Mouse (Mus musculus): Measurements from ENCODE around the gene Slc35f4.
"Not testable (repeated sequence)": the region's sequence is repeated elsewhere in the genome, so short reads cannot be mapped to it uniquely, and the experiment has no call there.

Slc35f4 gene

DNA sequence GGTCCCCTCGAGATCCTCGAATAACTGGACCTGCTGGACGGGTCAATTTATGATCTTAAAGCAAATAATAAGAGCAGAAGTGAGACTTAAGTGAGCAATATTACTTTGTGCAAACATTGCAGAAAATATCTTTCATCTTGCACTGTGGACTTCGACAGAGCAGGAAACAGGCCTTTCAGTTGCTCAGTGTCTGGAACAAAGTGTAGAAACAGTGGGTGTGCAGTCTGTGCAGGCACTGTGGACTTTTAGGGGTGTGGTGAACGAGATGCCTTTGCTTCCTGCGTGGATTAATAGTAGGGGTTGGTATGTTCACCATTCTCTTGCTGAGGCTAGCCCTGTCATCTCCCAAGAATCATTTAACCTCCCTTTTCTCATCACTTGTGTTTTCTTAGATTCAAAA, 247.0 kb downstream of the Slc35f4 start:
- DNase-seq (ENCODE audit: low spot score in 2 of 2): no peak

DNA sequence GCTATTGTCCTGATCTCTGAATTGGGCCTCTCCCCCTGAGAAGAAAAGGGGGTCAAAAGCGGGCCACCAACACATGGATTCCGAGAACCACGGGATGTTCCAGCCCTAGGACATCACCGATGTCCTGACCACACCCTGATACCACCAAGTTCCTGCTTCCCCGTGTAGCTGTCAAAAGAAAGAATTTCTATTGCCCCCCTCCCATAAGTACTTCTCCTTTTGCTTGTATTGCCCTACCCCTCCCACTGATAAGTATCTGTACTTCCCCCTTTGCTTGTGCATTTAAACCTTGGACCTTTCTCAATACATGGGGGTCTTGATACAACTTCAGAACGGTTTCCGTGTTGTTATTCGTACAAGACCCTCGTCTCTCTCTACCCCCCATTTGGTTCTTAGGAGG, 247.4 kb downstream of the Slc35f4 start:
- DNase-seq (ENCODE audit: low spot score in 2 of 2): not testable (repeated sequence)

DNA sequence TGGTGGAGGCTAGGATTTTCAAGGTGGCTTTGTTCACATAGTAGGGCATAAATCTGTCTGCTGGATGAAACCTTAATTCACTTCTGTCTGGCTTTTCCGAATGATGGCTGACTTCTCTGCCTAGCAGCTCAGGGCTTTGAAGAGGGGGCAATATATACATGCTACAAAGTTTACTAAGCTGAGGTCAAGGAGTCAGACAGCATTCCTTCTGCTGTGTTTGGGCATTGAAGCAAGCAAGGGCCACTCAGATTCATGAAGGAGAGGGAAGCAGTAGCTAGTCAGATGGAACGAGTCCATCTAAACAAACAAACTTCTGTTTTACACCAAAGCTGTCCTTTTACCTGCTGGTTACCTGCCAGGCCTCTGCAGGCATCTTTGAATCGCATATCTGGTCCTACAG, 248.2 kb downstream of the Slc35f4 start:
- DNase-seq (ENCODE audit: low spot score in 2 of 2): no peak

DNA sequence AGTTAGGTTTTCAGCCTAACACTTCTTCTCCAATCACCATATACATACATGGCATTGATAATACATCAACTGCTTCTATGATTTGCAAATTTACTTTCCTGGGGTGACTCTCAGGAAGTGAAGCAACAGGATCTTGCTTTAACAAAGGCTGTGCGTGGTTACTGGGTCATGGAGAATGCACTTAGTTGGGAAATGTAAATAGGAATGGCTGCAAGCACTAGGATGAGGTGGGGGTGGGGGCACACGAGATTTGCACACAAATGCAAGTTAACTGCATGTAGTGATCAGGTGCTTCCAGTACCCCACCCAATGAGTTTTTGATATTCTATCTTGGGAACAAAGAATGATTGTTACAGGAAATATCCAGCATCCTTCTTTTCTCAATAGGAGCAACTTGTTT, 250.5 kb downstream of the Slc35f4 start:
- no peak for DNase-seq (ENCODE audit: low spot score in 2 of 2)

DNA sequence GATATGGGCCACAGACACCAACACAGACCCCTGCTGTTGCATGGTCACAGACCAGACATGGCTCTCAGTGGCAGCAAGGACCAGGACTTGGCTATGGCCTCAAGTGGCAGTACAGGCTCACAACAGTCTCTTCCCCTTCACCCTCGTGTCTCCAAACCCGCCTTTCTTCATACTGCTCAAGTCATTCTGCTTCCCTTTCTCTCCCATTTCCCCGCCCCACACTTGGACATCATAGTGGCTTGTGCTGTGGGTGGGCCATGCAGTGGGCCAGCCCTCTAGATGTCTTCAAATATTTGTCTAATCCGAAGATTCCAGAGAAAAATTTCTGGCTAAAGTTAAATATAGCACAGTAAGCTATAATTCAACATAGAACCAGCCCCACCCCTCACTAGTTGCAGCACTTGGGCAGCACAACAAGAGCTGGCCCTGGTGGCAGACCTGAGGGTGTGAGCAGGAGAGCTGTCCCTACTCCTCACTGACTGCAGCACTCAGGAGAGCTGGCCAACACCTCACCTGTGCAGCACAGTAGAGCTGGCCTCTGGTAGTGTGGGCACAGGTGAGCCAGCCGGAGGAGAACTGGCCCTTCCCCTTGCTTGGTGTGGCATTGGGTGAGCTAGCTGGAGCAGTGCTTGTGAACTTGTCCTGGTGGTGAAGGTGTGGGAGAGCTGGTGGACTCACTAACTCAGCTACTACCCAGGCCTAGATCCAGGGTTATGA, 260.4 kb downstream of the Slc35f4 start:
- no peak for DNase-seq (ENCODE audit: low spot score in 2 of 2)

All from frontal cortex, postnatal 25 days (tissue).